8 mouse cellular contexts compared by ENCODE assay signal in genomic region chr6:128438317-128438870, GRCm38 (mm10). TPM values are rescaled to one million over a fixed set of nuclear protein-coding genes. Genes with fewer than 3 reads are reported as not detected.
DNase-seq lines count a peak whose midpoint lies in the region; ATAC-seq lines count a peak whose summit lies in the region.

TSS of gene Fkbp4 (minus strand) at chr6:128438677.

- H3K9ac ChIP-seq in hindbrain, embryonic 14.5 days, result peak within 1 kb of the TSS; percentile 98

- H3K79me2 ChIP-seq in macrophage (ENCODE audit: inconsistent target), result peaks cover 15% of the 10 kb centered on the region; the same call in 1 of the 2 replicates

- DNase-seq in R1 (ENCODE audit: low read depth, low spot score), result peak; percentile 94
- peak; percentile 92 to 95 for DNase-seq in cerebellum, postnatal 14 days
- DNase-seq in frontal cortex, postnatal 25 days (ENCODE audit: low spot score in 2 of 2), result peak; percentile 70 to 86
- DNase-seq in hindbrain, embryonic 14.5 days (ENCODE audit: low spot score), result peak; percentile 91
- peak; percentile 91 to 96 for DNase-seq in left cerebral cortex, adult 18-20 months (ENCODE audit: low spot score in 2 of 2)
- peak; percentile 95 for DNase-seq in right cerebral cortex, adult 18-20 months
- DNase-seq in urinary bladder, postnatal 10 days (ENCODE audit: low spot score), result peak; percentile 70

- H3K4me2 ChIP-seq in hindbrain, embryonic 14.5 days (replicated peaks), result peak within 1 kb of the TSS; percentile 70

- H3K27me3 ChIP-seq in hindbrain, embryonic 14.5 days (ENCODE audit: control insufficient read depth, insufficient read depth, low read length), result no peaks in the 10 kb centered on the region

- peak within 1 kb of the TSS; percentile 97 for H3K4me3 ChIP-seq in hindbrain, embryonic 14.5 days (replicated peaks; ENCODE audit: low read length)
- H3K4me3 ChIP-seq in macrophage (ENCODE audit: inconsistent target), result peak within 1 kb of the TSS; percentile 60

- H3K36me3 ChIP-seq in hindbrain, embryonic 14.5 days (replicated peaks; ENCODE audit: control insufficient read depth, insufficient read depth), result peaks cover 30% of the 10 kb centered on the region
- H3K36me3 ChIP-seq in macrophage (ENCODE audit: inconsistent target), result peaks cover 19% of the 10 kb centered on the region; the same call in 1 of the 2 replicates

- H3K9me3 ChIP-seq in hindbrain, embryonic 14.5 days (ENCODE audit: control insufficient read depth, low read length), result no peaks in the 10 kb centered on the region

- WGBS in hindbrain, embryonic 14.5 days, result under 1% methylated on average over 63 of the region's 67 CpGs
- WGBS in macrophage (ENCODE audit: missing documents), result under 1% methylated on average over 66 of the region's 67 CpGs

- ATAC-seq in hindbrain, embryonic 14.5 days (ENCODE audit: low FRiP score), result peak; percentile 94

- peak within 1 kb of the TSS; percentile 96 for H3K27ac ChIP-seq in hindbrain, embryonic 14.5 days
- no peak within 1 kb of the TSS for H3K27ac ChIP-seq in macrophage

- H3K4me1 ChIP-seq in hindbrain, embryonic 14.5 days (replicated peaks; ENCODE audit: control insufficient read depth, insufficient read depth, low read length), result peaks cover 8% of the 10 kb centered on the region

RNA-seq across cellular contexts. Expression of gene Fkbp4, which starts in this region (rescaled TPM):
- polyA plus RNA-seq in hindbrain, embryonic 14.5 days (2014; fragmentation: Nextera tagmentation; extraction: Ambion mirVana), result 293 and 307 TPM in 2 replicates
- 100 to 1,000 TPM; 124 to 128 TPM for total RNA-seq in left cerebral cortex, adult 18-20 months (2021)
- 10 to 100 TPM in 4 of 26 experiments, 1 to 10 TPM in 22; 1.6 to 14.1 (median 5.4) TPM for total RNA-seq in macrophage (2018; cell fraction: chromatin; rRNA removed)
- 10 to 100 TPM; 17.4 to 38.9 (median 30.6) TPM for total RNA-seq in macrophage (2018; cell fraction: cytosol; rRNA removed)
- total RNA-seq in macrophage (2018; cell fraction: nucleus; rRNA removed), result 10 to 100 TPM in 19 of 26 experiments, 1 to 10 TPM in 7; 6.1 to 37.3 (median 14.6) TPM
- 27.4 to 67.4 TPM (median 49.4 TPM) in 3 replicates for polyA plus RNA-seq in macrophage (2018)
